Mouse (Mus musculus) hindbrain, embryonic 15.5 days (tissue): ENCODE data around the gene Cysrt1. TPM values are rescaled to one million over a fixed set of nuclear protein-coding genes. Genes with fewer than 3 reads are reported as not detected.

Experiments
- ATAC-seq: fragments of 200-750 bp; cut with Nextera tagmentation; 2 replicates; pipeline ENCODE4 v1.8.0; 2017; ENCODE audit warnings: low read depth, moderate number of reproducible peaks, moderate TSS enrichment; ENCODE audit not compliant: low FRiP score
- H3K27ac ChIP-seq: fragments of 300-500 bp; sonication (generic); replicated peaks from 2 replicates; pipeline ENCODE4 v1.5.1; 2015; ENCODE audit warnings: mild to moderate bottlenecking, inconsistent platforms
- H3K27me3 ChIP-seq: fragments of 300-500 bp; sonication (generic); 2 replicates; pipeline ENCODE4 v1.6.1; 2015; ENCODE audit warnings: control low read depth, inconsistent platforms
- H3K36me3 ChIP-seq: fragments of 300-500 bp; sonication (generic); 2 replicates; pipeline ENCODE4 v1.6.1; 2015; ENCODE audit warnings: control low read depth, inconsistent platforms
- H3K4me1 ChIP-seq: fragments of 300-500 bp; sonication (generic); replicated peaks from 2 replicates; pipeline ENCODE4 v1.6.1; 2015; ENCODE audit warnings: control low read depth, inconsistent platforms
- H3K4me2 ChIP-seq: fragments of 300-500 bp; sonication (generic); 2 replicates; pipeline ENCODE4 v1.6.1; 2015; ENCODE audit warnings: moderate library complexity, mild to moderate bottlenecking, inconsistent platforms
- H3K4me3 ChIP-seq: fragments of 300-500 bp; sonication (generic); 2 replicates; pipeline ENCODE4 v1.5.1; 2015; ENCODE audit warnings: mild to moderate bottlenecking, inconsistent platforms
- H3K9ac ChIP-seq: fragments of 300-500 bp; sonication (generic); 2 replicates; pipeline ENCODE4 v1.6.1; 2015; ENCODE audit warnings: inconsistent platforms
- H3K9me3 ChIP-seq: fragments of 300-500 bp; sonication (generic); 2 replicates; pipeline ENCODE4 v1.6.1; 2016; ENCODE audit warnings: control low read depth, inconsistent platforms
- WGBS: fragments of 180-500 bp; shearing (Covaris S2); methylation state at CpG from one replicate; pipeline ENCODE4 v1.1.7; 2015; 5-methylcytosine and 5-hydroxymethylcytosine counted together
- polyA plus RNA-seq: library from polyadenylated mRNA; unstranded; fragments of >200 nt; fragmentation: Nextera tagmentation; extraction: Ambion mirVana; gene quantifications from 2 replicates; pipeline ENCODE4 v1.2.1, GENCODE M21; 2015

Gene Cysrt1
- polyA plus RNA-seq, 1 experiment from 2014 or later: 0.23 TPM

GRCm38 (mm10) chr2:25231038-25231437 is 11.2 kb downstream of the Cysrt1 start:
- Histone ChIP-seq H3K9ac (no peak overlapping the region), H3K4me3 (no peak overlapping the region), H3K27ac (no peak overlapping the region), H3K4me2 (no peak overlapping the region), H3K27me3 (no peaks in the 10 kb centered on the region), H3K36me3 (no peaks in the 10 kb centered on the region), H3K9me3 (no peaks in the 10 kb centered on the region), H3K4me1 (peaks cover 7% of the 10 kb centered on the region; the same call in 1 of the 2 replicates)
- no peak for ATAC-seq
- 57% methylated on average over 12 of the region's 12 CpGs for WGBS

GRCm38 (mm10) chr2:25230581-25230980 is 11.7 kb downstream of the Cysrt1 start:
- ATAC-seq: no peak
- Histone ChIP-seq H3K4me2 (no peak overlapping the region), H3K4me3 (no peak overlapping the region), H3K9me3 (no peaks in the 10 kb centered on the region), H3K36me3 (no peaks in the 10 kb centered on the region), H3K9ac (no peak overlapping the region), H3K27ac (no peak overlapping the region), H3K27me3 (no peaks in the 10 kb centered on the region), H3K4me1 (peaks cover 10% of the 10 kb centered on the region)
- WGBS: 89% methylated on average over 7 of the region's 7 CpGs

- Histone ChIP-seq H3K4me2 (no peak overlapping the region), H3K27ac (no peak overlapping the region), H3K4me1 (peaks cover 13% of the 10 kb centered on the region), H3K27me3 (no peaks in the 10 kb centered on the region), H3K9me3 (no peaks in the 10 kb centered on the region), H3K9ac (no peak overlapping the region), H3K36me3 (no peaks in the 10 kb centered on the region), H3K4me3 (no peak overlapping the region)
- no peak for ATAC-seq
- WGBS: 88% methylated on average over 5 of the region's 5 CpGs
Measured at GRCm38 (mm10) chr2:25229582-25229981, 12.7 kb downstream of the Cysrt1 start.

- Histone ChIP-seq H3K27ac (0 out of 2 replicates have a peak overlapping the region, but pooled peaks have one; percentile 68), H3K9me3 (no peaks in the 10 kb centered on the region)
Measured at GRCm38 (mm10) chr2:25228995-25229530, 13.2 kb downstream of the Cysrt1 start.

GRCm38 (mm10) chr2:25228431-25228889 is 13.8 kb downstream of the Cysrt1 start:
- H3K27me3 ChIP-seq: no peaks in the 10 kb centered on the region
- no peak for ATAC-seq
- H3K9me3 ChIP-seq: no peaks in the 10 kb centered on the region
- peaks cover 18% of the 10 kb centered on the region for H3K4me1 ChIP-seq
- no peaks in the 10 kb centered on the region for H3K36me3 ChIP-seq
- WGBS: 2% methylated on average over 7 of the region's 7 CpGs
- peak overlapping the region; percentile 38 for H3K4me2 ChIP-seq
- peak overlapping the region; percentile 68 for H3K27ac ChIP-seq
- no peak overlapping the region for H3K9ac ChIP-seq
- H3K4me3 ChIP-seq: peak overlapping the region; percentile 20; the same call in 1 of the 2 replicates

More at GRCm38 (mm10) chr2:25228995-25229530, 13.2 kb downstream of the Cysrt1 start:
- Histone ChIP-seq H3K36me3 (no peaks in the 10 kb centered on the region), H3K4me2 (peak overlapping the region; percentile 38), H3K4me3 (no peak overlapping the region), H3K9ac (no peak overlapping the region), H3K27me3 (no peaks in the 10 kb centered on the region), H3K4me1 (peaks cover 13% of the 10 kb centered on the region)
- 67% methylated on average over 6 of the region's 6 CpGs for WGBS
- ATAC-seq: no peak

GRCm38 (mm10) chr2:25227406-25227805 is 14.8 kb downstream of the Cysrt1 start:
- Histone ChIP-seq H3K9ac (no peak overlapping the region), H3K36me3 (no peaks in the 10 kb centered on the region), H3K9me3 (no peaks in the 10 kb centered on the region), H3K4me2 (no peak overlapping the region), H3K4me3 (no peak overlapping the region), H3K4me1 (peaks cover 24% of the 10 kb centered on the region), H3K27ac (no peak overlapping the region), H3K27me3 (no peaks in the 10 kb centered on the region)
- 90% methylated on average over 4 of the region's 4 CpGs for WGBS
- no peak for ATAC-seq

- Histone ChIP-seq H3K4me2 (no peak overlapping the region), H3K4me3 (no peak overlapping the region), H3K9me3 (no peaks in the 10 kb centered on the region), H3K4me1 (peaks cover 24% of the 10 kb centered on the region), H3K27ac (no peak overlapping the region), H3K36me3 (peaks cover 2% of the 10 kb centered on the region), H3K27me3 (no peaks in the 10 kb centered on the region), H3K9ac (no peak overlapping the region)
- whole genome bisulfite sequencing: 75% methylated on average over 5 of the region's 5 CpGs
- ATAC-seq: no peak
Measured at GRCm38 (mm10) chr2:25226864-25227263, 15.4 kb downstream of the Cysrt1 start.

- no peak overlapping the region for H3K9ac ChIP-seq
- 72% methylated on average over 8 of the region's 8 CpGs for WGBS
- H3K36me3 ChIP-seq: peaks cover 5% of the 10 kb centered on the region
- H3K9me3 ChIP-seq: no peaks in the 10 kb centered on the region
- H3K4me2 ChIP-seq: peak overlapping the region; percentile 54
- peak overlapping the region; percentile 99 for H3K27ac ChIP-seq
- H3K4me1 ChIP-seq: peaks cover 24% of the 10 kb centered on the region
- no peak for ATAC-seq
- no peaks in the 10 kb centered on the region for H3K27me3 ChIP-seq
- H3K4me3 ChIP-seq: 0 out of 2 replicates have a peak overlapping the region, but pooled peaks have one; percentile 72
Measured at GRCm38 (mm10) chr2:25225811-25226379, 16.4 kb downstream of the Cysrt1 start.

GRCm38 (mm10) chr2:25224766-25225752 is 17.2 kb downstream of the Cysrt1 start:
- 2% methylated on average over 40 of the region's 41 CpGs for WGBS
- ATAC-seq: peak; percentile 98
- no peaks in the 10 kb centered on the region for H3K9me3 ChIP-seq

GRCm38 (mm10) chr2:25224492-25224765 is 17.8 kb downstream of the Cysrt1 start, which contains the start of gene Tubb4b:
Gene Tubb4b, minus strand, starts transcription at chr2:25224702.
- ATAC-seq: no peak
- 0% methylated on average over 17 of the region's 17 CpGs for WGBS

More at GRCm38 (mm10) chr2:25224766-25225752, 17.2 kb downstream of the Cysrt1 start:
- Histone ChIP-seq H3K4me1 (peaks cover 24% of the 10 kb centered on the region), H3K27me3 (no peaks in the 10 kb centered on the region), H3K4me3 (peak overlapping the region; percentile 72), H3K27ac (peak overlapping the region; percentile 99), H3K9ac (peak overlapping the region; percentile 62), H3K4me2 (peak overlapping the region; percentile 54), H3K36me3 (peaks cover 5% of the 10 kb centered on the region)

GRCm38 (mm10) chr2:25223681-25224491 is 18.4 kb downstream of the Cysrt1 start:
- Histone ChIP-seq H3K27ac (peak overlapping the region; percentile 93), H3K9ac (peak overlapping the region; percentile 70), H3K4me2 (peak overlapping the region; percentile 94), H3K36me3 (peaks cover 5% of the 10 kb centered on the region), H3K4me1 (peaks cover 23% of the 10 kb centered on the region), H3K27me3 (no peaks in the 10 kb centered on the region), H3K4me3 (peak overlapping the region; percentile 72), H3K9me3 (no peaks in the 10 kb centered on the region)
- ATAC-seq: no peak; the same call in 1 of the 2 replicates
- WGBS: 3% methylated on average over 53 of the region's 53 CpGs

More at GRCm38 (mm10) chr2:25224492-25224765, 17.8 kb downstream of the Cysrt1 start, which contains the start of gene Tubb4b:
- H3K36me3 ChIP-seq: peaks cover 5% of the 10 kb centered on the region
- H3K4me3 ChIP-seq: peak within 1 kb of the TSS; percentile 72
- peak within 1 kb of the TSS; percentile 94 for H3K4me2 ChIP-seq
- H3K9ac ChIP-seq: peak within 1 kb of the TSS; percentile 70
- H3K27me3 ChIP-seq: no peaks in the 10 kb centered on the region
- no peaks in the 10 kb centered on the region for H3K9me3 ChIP-seq
- peak within 1 kb of the TSS; percentile 99 for H3K27ac ChIP-seq
- peaks cover 24% of the 10 kb centered on the region for H3K4me1 ChIP-seq
